Mouse (Mus musculus): ENCODE data around the gene Rbks.

DNA sequence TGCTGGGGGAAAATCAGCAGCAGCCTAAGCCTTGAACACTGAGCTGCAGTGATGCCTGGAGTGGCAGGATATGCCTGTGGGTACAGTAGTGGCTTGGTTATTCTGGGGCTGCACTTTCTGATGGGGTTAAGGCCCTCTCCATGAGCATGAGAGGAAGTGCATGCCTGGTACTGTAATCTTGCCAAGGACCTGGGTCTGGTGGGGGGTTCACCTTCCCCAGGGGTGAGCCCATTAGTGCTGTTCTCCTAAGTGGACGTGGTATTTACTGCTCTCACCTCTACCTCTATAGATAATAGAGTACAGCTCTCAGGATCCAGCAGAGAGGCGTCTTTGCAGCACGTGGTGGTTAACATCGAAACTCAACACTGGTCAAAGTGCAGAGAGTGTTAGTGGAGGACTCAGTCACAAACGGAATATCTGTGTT lies 16.4 kb upstream of the Rbks start:
- TF ChIP-seq REST (IDR thresholded peaks at IDR 0.05; ENCODE audit: insufficient read depth, insufficient read length), result no peak
- no peak for TF ChIP-seq USF1 (IDR thresholded peaks at IDR 0.05; ENCODE audit: low read depth)
- no peak for TF ChIP-seq E2F4 (IDR thresholded peaks at IDR 0.05; ENCODE audit: insufficient read depth)
- no peak for TF ChIP-seq POLR2A (IDR thresholded peaks at IDR 0.05; ENCODE audit: insufficient read length, low read depth)
- TF ChIP-seq MAX (IDR thresholded peaks at IDR 0.05; ENCODE audit: low read depth), result no peak
- TF ChIP-seq TCF12 (IDR thresholded peaks at IDR 0.05; ENCODE audit: insufficient read depth, poor library complexity, severe bottlenecking), result no peak
- TF ChIP-seq MYOD1 (IDR thresholded peaks at IDR 0.05; ENCODE audit: control insufficient read depth in 1 of 3, insufficient read length in 2 of 3, low read depth in 2 of 3), result no peak
- TF ChIP-seq POLR2AphosphoS2 (IDR thresholded peaks at IDR 0.05; ENCODE audit: insufficient read length, low read depth), result no peak
- no peak for TF ChIP-seq MYOG (IDR thresholded peaks at IDR 0.05; ENCODE audit: control insufficient read depth in 1 of 3, insufficient read depth in 1 of 3, insufficient read length in 2 of 3, low read depth in 2 of 3)
- TF ChIP-seq CEBPB (IDR thresholded peaks at IDR 0.05; ENCODE audit: insufficient read depth, poor library complexity, severe bottlenecking), result no peak
- TF ChIP-seq TCF3 (IDR thresholded peaks at IDR 0.05; ENCODE audit: insufficient read length, low read depth), result no peak

All from myocyte (in vitro differentiated cells).